Mouse (Mus musculus): ENCODE data around the gene Abcg4.

- TF ChIP-seq CTCF (IDR thresholded peaks at IDR 0.05; ENCODE audit: extremely low read depth, insufficient read length, insufficient replicate concordance, low read depth, low read length) (no peak), POLR2A (IDR thresholded peaks at IDR 0.05; ENCODE audit: low read depth, low read length) (no peak)
Measured at GRCm38 (mm10) chr9:44237128-44237527, 51.3 kb downstream of the Abcg4 start.

All from small intestine, adult 2 months (tissue).